Mouse (Mus musculus): ENCODE measurements at regions not wholly inside any gene's neighbourhood (a gene's known extent, or its start where the extent isn't known, plus 50 kb on each side); places are given as distances from the start of the nearest gene placed in this dataset.
A peak's percentile ranks its signal among the peaks of the same experiment; 100 is the strongest.

DNA sequence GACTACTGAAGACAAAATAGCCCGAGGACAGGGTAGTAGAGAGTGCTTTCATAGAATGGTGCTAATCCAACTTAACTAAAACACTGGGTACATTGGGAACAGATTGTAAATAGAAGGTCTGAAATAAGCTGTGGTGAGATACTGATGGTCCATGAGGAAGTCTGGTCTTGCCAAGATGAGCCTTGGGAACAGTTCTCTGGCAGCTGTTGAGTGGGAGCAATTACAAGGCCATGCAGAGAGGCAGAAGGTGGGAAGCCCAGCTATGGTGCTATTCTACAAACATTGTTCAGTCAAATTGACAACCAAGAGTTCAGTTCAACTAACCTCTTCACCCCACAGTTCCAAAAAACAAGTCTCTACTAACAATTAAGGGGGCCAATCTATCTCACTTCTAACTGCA lies 92.5 kb upstream of the Tenm4 start:
- DNase-seq (ENCODE audit: extremely low spot score in 1 of 2, low spot score in 2 of 2), result peak in 1 of 2 experiments; percentile 16
- TF ChIP-seq CTCF (IDR thresholded peaks at IDR 0.05), result no peak
- H3K4me3 ChIP-seq, result no peak overlapping the region
- no peak overlapping the region for H3K27ac ChIP-seq
- intact Hi-C loops (cut with DNase I), result no loop called here

DNA sequence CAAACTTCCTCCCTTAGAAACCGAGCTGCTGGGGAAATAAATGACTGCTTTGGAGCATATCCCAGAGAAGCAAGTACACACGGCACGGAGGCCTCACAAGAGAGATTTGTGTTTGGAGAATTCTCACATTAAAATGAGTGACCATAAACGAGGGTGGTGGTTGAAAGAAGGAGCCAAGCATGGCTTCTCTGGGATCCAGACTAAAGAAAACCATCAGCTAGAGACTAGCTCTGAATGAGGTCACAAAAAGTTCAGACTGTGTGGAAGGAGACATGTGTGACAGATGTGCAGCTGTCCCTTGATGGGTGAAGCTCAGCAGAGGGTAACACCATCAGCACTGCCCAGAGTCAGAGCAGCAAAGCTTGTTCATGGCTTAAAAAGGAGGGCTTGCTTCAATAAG lies 89.4 kb upstream of the Tenm4 start:
- intact Hi-C loops (cut with DNase I), result no loop called here
- H3K27ac ChIP-seq, result no peak overlapping the region
- no peak for DNase-seq (ENCODE audit: extremely low spot score in 1 of 2, low spot score in 2 of 2)
- no peak overlapping the region for H3K4me3 ChIP-seq
- TF ChIP-seq CTCF (IDR thresholded peaks at IDR 0.05), result no peak

DNA sequence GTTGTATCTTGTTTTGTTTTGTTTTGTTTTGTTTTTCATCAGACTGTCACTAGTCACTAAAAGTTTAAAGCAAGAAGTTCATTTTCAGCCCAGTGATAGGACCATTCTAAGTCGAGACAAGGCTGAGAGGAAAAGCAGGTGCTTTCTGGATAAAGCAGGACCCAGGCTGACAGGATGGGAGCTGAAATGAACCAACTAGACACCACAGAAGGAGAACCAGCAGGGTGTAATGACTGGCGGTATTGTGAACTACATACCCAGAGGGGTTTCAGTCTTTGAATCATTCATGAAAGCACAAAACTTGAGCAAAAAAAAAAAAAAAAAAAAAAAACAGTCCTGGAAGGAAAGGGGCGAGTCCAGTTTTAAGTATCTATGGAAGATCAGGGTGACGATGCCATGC lies 75.9 kb upstream of the Tenm4 start:
- no peak for TF ChIP-seq CTCF (IDR thresholded peaks at IDR 0.05)
- Histone ChIP-seq H3K4me3 (no peak overlapping the region), H3K27ac (no peak overlapping the region)
- intact Hi-C loops (cut with DNase I), result no loop called here
- no peak for DNase-seq (ENCODE audit: extremely low spot score in 1 of 2, low spot score in 2 of 2)

DNA sequence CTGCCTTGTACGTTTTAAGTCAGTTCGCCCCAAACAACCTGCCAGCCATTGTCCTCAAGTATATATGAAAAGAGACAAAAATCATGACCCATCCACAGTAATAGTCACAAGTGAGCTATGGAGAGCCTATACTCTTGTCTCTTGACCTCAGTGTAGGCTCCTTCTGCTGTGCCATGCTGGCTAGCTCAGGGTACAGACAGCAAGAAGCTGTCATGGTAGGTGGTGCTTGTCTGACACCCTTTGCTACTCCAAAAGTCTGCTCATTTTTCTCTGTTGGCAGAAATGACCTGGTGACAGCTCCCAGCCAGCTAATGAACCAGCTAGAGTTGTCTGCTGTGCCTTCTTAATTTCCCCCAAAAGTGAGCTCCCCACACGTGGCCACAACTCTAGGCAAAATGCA lies 75.3 kb upstream of the Tenm4 start:
- no peak for DNase-seq (ENCODE audit: extremely low spot score in 1 of 2, low spot score in 2 of 2)
- Histone ChIP-seq H3K4me3 (no peak overlapping the region), H3K27ac (no peak overlapping the region)
- intact Hi-C loops (cut with DNase I), result no loop called here
- TF ChIP-seq CTCF (IDR thresholded peaks at IDR 0.05), result no peak

DNA sequence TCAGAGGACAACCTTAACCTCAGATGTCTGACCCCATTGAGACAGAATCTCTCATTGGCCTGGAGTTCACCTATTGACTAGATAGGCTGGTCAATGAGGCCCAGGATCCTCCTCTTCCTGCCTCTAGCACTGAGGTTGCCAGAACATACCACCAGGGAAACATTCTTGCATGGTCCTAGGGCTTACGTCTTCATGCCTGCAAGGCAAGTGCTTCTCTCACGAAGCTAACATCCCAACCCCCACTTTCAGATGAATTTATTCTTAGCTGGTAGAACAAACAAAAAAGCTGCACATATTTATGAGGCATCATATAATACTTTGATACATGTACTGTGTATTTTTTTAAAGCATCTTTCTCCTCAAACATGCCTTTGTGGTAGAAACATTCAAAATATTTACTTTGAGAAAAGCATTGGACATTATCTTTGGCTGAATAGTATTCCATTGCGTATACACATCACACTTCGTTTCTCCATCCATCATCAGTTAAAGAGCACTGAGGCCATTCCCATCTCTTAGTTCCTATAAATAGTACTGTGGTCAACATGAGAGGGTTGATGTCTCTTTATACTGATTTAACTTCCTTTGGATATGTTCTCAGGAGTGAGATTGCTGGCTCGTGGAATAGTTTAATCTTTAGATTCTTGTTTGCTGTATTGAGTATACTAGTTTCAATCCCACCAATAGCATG lies 72.2 kb upstream of the Tenm4 start:
- intact Hi-C loops (cut with DNase I), result no loop called here
- H3K27ac ChIP-seq, result no peak overlapping the region
- no peak for DNase-seq (ENCODE audit: extremely low spot score in 1 of 2, low spot score in 2 of 2)
- TF ChIP-seq CTCF (IDR thresholded peaks at IDR 0.05), result no peak
- H3K4me3 ChIP-seq, result no peak overlapping the region

DNA sequence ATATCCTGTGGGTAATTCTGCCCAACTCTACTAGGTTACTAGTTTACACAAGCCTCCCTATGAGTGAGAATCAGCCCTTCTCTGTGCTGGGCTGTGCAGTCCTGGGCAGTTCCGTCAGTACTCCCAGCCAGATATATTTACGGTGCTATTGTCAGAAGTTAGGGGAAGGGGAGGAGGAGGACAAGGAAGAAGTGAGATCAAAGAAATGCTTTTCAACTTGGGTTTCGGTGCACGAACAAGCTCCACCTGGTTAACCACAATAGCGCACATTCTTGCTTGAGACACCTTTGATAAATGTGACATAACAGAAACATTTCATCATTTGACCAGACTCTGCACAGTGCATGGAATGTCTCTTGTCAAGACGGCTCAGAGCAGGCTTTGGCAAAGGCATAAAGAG lies 68.3 kb upstream of the Tenm4 start:
- no peak for DNase-seq (ENCODE audit: extremely low spot score in 1 of 2, low spot score in 2 of 2)
- intact Hi-C loops (cut with DNase I), result no loop called here
- Histone ChIP-seq H3K27ac (no peak overlapping the region), H3K4me3 (no peak overlapping the region)
- no peak for TF ChIP-seq CTCF (IDR thresholded peaks at IDR 0.05)

DNA sequence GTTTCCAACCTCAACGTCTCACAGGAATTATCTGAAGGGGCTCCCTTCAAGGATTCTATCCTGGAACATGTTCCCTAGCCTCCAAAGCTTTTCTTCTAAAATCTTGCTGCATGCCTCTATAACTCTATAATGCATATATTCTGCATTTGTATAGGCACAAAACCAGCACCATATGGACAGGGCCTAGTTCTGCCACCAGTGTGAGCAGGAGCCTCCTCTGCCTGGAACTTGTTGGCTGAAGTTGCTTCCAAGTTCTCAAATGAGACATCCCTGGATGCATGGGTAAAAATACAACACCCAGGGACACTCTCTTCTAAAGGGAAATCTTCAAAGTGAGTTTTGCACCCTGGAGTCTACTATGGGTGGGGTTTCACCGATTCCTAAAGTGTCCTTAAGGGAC lies 62.3 kb upstream of the Tenm4 start:
- DNase-seq (ENCODE audit: extremely low spot score in 1 of 2, low spot score in 2 of 2), result no peak
- Histone ChIP-seq H3K27ac (no peak overlapping the region), H3K4me3 (no peak overlapping the region)
- intact Hi-C loops (cut with DNase I), result no loop called here
- TF ChIP-seq CTCF (IDR thresholded peaks at IDR 0.05), result no peak

DNA sequence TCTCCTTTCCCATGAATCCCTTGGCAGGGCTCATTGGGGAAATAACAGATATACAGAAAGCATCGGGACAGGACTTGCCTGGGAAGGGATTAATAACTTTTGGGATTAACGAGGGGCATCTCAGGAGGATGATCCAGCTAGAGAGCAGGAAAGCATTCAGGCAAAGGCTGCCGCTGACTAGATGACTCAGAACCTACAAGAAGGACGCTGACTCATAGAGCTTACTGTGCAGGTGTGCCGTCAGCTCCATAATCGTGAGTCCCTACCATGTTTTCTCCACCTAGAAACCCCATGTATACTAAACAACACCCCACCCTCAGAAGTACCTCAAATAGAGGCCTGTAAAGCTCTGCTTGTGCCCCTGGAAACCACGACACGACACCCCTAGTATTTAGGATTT lies 50.9 kb upstream of the Tenm4 start:
- intact Hi-C loops (cut with DNase I), result no loop called here
- DNase-seq (ENCODE audit: extremely low spot score in 1 of 2, low spot score in 2 of 2), result no peak
- H3K4me3 ChIP-seq, result no peak overlapping the region
- no peak overlapping the region for H3K27ac ChIP-seq
- no peak for TF ChIP-seq CTCF (IDR thresholded peaks at IDR 0.05)
